Mouse (Mus musculus): Measurements from ENCODE around the gene Arpp21. TPM values are rescaled to one million over a fixed set of nuclear protein-coding genes. Genes with fewer than 3 reads are reported as not detected.
"Not testable (repeated sequence)": the region's sequence is repeated elsewhere in the genome, so short reads cannot be mapped to it uniquely, and the experiment has no call there.

Gene Arpp21
- total RNA-seq, 1 experiment from 2014 or later, result 11.2 TPM

DNA sequence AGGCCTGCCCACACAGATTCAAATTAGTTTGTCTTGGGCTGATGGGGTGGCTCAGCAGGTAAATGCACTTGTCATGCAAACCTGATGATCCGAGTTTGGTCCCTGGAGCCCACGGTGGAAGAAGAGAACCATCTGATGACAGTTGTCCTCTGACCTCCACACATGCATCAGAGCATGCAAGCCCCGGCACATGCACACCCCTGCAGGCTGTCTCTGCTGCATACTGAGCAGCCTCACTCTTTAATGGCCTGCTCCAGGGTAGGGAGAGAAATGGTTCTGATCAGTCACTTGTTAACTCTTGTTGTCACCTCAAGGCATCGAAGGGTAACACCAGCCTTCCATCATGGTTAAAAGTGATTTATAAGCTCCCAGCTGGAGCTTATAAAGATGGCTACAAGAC lies 157.3 kb downstream of the Arpp21 start:
- ATAC-seq (replicated peaks in 1 of 2; ENCODE audit: insufficient read depth in 1 of 2, low FRiP score in 2 of 2, low TSS enrichment in 1 of 2, low read depth in 1 of 2, poor library complexity in 2 of 2, severe bottlenecking in 2 of 2), result no peak

DNA sequence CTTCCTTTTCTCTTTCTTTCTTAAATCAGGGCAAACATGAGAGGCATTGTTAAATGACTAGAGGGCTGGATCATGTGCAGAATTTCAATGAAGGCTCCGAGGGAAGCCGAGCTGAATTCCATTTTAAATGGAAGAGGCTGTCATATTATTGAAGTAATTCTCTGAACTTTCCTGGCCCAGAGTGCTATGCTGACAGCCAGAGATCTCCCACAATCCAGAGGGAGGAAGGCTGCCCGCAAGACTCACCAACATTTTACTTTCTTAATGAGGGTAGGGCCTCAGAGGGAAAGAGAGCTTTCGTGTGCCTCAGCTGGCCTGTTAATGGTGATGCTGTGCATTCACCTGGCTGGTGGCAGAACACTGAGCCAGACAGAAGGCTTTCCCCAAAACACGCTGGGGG lies 160.5 kb downstream of the Arpp21 start:
- ATAC-seq (replicated peaks in 1 of 2; ENCODE audit: insufficient read depth in 1 of 2, low FRiP score in 2 of 2, low TSS enrichment in 1 of 2, low read depth in 1 of 2, poor library complexity in 2 of 2, severe bottlenecking in 2 of 2), result no peak

GRCm38 (mm10) chr9:112074872-112075271 lies 160.9 kb downstream of the Arpp21 start:
- ATAC-seq (replicated peaks in 1 of 2; ENCODE audit: insufficient read depth in 1 of 2, low FRiP score in 2 of 2, low TSS enrichment in 1 of 2, low read depth in 1 of 2, poor library complexity in 2 of 2, severe bottlenecking in 2 of 2), result no peak

GRCm38 (mm10) chr9:112071368-112071767 lies 164.4 kb downstream of the Arpp21 start:
- no peak for ATAC-seq (replicated peaks in 1 of 2; ENCODE audit: insufficient read depth in 1 of 2, low FRiP score in 2 of 2, low TSS enrichment in 1 of 2, low read depth in 1 of 2, poor library complexity in 2 of 2, severe bottlenecking in 2 of 2)

- ATAC-seq (replicated peaks in 1 of 2; ENCODE audit: insufficient read depth in 1 of 2, low FRiP score in 2 of 2, low TSS enrichment in 1 of 2, low read depth in 1 of 2, poor library complexity in 2 of 2, severe bottlenecking in 2 of 2), result no peak
Observed at GRCm38 (mm10) chr9:112070961-112071360, 164.8 kb downstream of the Arpp21 start.

DNA sequence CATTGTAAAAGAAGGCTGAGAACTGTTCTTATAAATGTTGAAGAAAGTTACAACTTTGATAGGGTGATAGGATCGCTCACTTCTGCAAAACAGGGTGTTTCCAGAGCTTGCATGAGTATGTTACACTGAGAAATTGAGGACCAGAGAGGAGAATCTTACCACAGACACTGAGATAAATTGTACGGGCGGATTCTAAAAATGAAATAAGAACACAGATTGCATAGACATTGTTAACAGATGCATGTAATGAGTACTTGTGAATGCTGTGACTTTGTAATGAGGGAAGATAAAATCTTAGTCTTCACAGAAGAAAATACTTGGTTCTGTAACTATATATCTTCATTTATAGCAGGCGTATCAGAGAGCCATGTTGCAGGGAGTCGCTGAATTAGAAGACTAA lies 167.5 kb downstream of the Arpp21 start:
- ATAC-seq (replicated peaks in 1 of 2; ENCODE audit: insufficient read depth in 1 of 2, low FRiP score in 2 of 2, low TSS enrichment in 1 of 2, low read depth in 1 of 2, poor library complexity in 2 of 2, severe bottlenecking in 2 of 2), result no peak

DNA sequence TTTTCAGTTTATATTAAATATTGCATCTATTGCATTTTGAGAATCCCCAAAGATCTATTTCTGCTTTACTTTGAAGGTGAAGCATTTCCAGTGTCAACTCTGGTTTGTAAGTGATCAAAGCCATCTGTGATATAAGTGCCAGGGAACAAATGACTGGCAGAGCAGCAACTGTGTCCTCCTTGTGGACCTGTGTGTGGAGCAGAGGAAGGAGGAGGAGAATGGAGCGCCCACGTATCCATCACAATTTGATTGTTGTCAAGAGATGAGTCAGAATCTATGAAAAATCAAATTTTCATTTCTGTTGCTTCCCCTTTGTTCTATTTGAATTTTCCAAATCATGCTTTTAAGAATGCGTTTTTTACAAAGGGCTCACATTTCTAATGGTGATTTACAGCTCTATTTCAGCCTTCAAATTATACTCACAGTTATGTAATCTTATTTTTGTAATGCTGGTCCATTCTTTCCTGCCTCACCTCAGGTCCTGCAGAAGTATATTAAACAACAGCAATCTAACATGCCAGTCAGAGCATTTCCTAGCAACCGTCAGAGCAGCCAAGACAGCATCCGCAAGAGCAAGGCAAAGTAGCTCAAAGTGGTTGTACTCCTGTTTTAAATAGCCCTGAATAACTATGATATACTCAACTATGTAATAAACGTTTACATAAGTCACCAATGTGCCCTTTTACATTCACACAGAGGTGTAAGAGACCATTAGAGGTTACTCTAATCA lies 174.9 kb downstream of the Arpp21 start:
- ATAC-seq (replicated peaks in 1 of 2; ENCODE audit: insufficient read depth in 1 of 2, low FRiP score in 2 of 2, low TSS enrichment in 1 of 2, low read depth in 1 of 2, poor library complexity in 2 of 2, severe bottlenecking in 2 of 2), result no peak

- no peak for ATAC-seq (replicated peaks in 1 of 2; ENCODE audit: insufficient read depth in 1 of 2, low FRiP score in 2 of 2, low TSS enrichment in 1 of 2, low read depth in 1 of 2, poor library complexity in 2 of 2, severe bottlenecking in 2 of 2)
Observed at GRCm38 (mm10) chr9:112054807-112055381, 180.8 kb downstream of the Arpp21 start.

GRCm38 (mm10) chr9:112047903-112048467 lies 187.8 kb downstream of the Arpp21 start:
- ATAC-seq (replicated peaks in 1 of 2; ENCODE audit: insufficient read depth in 1 of 2, low FRiP score in 2 of 2, low TSS enrichment in 1 of 2, low read depth in 1 of 2, poor library complexity in 2 of 2, severe bottlenecking in 2 of 2), result no peak

DNA sequence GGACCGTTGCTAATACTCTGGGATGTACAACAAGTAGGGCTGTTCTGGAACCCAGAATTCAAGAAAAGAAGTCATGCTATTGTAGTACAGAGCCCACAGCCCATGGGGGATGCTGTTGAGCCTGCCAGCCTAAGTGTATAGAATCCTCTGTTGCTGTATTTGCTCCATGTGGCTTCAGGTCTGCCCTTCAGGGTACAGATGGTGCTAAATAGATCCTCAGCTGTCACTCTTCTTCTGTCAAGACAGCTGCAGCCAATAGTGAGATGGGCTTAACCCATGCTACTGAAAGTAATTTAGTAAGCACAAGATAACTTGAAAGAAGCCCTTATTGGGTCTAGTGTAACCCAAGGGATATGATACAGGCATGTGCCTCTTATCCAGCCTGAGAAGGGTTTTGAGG lies 195.2 kb downstream of the Arpp21 start:
- ATAC-seq (replicated peaks in 1 of 2; ENCODE audit: insufficient read depth in 1 of 2, low FRiP score in 2 of 2, low TSS enrichment in 1 of 2, low read depth in 1 of 2, poor library complexity in 2 of 2, severe bottlenecking in 2 of 2), result no peak

- ATAC-seq (replicated peaks in 1 of 2; ENCODE audit: insufficient read depth in 1 of 2, low FRiP score in 2 of 2, low TSS enrichment in 1 of 2, low read depth in 1 of 2, poor library complexity in 2 of 2, severe bottlenecking in 2 of 2), result no peak
Observed at GRCm38 (mm10) chr9:112037732-112038131, 198.0 kb downstream of the Arpp21 start.

GRCm38 (mm10) chr9:112033840-112034239 lies 201.9 kb downstream of the Arpp21 start:
- not testable (repeated sequence) for ATAC-seq (replicated peaks in 1 of 2; ENCODE audit: insufficient read depth in 1 of 2, low FRiP score in 2 of 2, low TSS enrichment in 1 of 2, low read depth in 1 of 2, poor library complexity in 2 of 2, severe bottlenecking in 2 of 2)

- no peak for ATAC-seq (replicated peaks in 1 of 2; ENCODE audit: insufficient read depth in 1 of 2, low FRiP score in 2 of 2, low TSS enrichment in 1 of 2, low read depth in 1 of 2, poor library complexity in 2 of 2, severe bottlenecking in 2 of 2)
Observed at GRCm38 (mm10) chr9:112032169-112032568, 203.6 kb downstream of the Arpp21 start.

DNA sequence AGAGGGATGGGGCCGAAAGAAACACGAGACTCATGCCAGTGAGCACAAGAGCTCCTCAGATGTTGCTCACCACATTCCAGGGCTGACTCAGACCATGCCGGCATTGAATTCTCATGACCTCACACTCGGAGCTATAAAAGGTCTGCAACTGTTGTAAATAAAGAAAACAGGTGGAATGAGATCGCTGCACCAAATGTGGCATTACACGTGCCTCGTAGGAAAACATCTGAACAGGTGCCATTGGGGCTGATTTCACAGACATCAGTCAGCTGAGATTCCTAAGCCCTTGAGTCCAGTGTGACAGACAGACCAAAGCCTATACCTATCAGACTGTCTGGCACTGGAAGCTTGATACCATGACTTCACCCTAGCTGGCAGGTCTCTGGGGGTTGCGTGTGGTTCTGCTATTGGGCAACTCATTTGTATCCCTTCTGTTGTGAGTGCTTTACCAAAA lies 212.1 kb downstream of the Arpp21 start:
- no peak for ATAC-seq (replicated peaks in 1 of 2; ENCODE audit: insufficient read depth in 1 of 2, low FRiP score in 2 of 2, low TSS enrichment in 1 of 2, low read depth in 1 of 2, poor library complexity in 2 of 2, severe bottlenecking in 2 of 2)

- no peak for ATAC-seq (replicated peaks in 1 of 2; ENCODE audit: insufficient read depth in 1 of 2, low FRiP score in 2 of 2, low TSS enrichment in 1 of 2, low read depth in 1 of 2, poor library complexity in 2 of 2, severe bottlenecking in 2 of 2)
Observed at GRCm38 (mm10) chr9:112023111-112023510, 212.6 kb downstream of the Arpp21 start.
